Mouse (Mus musculus) liver, embryonic 14.5 days (tissue): ENCODE data around the gene Tor1aip1. TPM values are rescaled to one million over a fixed set of nuclear protein-coding genes. Genes with fewer than 3 reads are reported as not detected.

Source experiments
- ATAC-seq: fragments of 200-750 bp; cut with Nextera tagmentation; 2 replicates; pipeline ENCODE4 v1.8.0; 2017; ENCODE audit warnings: moderate number of reproducible peaks, mild to moderate bottlenecking, moderate library complexity; ENCODE audit not compliant: insufficient read depth
- DNase-seq, 3 experiments: peaks; one replicate each; pipeline ENCODE4 v3.0.0-alpha.2; 2012 to 2013; ENCODE audit warnings: low read depth in 3 of 3, low spot score in 3 of 3
- H3K27ac ChIP-seq: fragments of 300-500 bp; sonication (generic); 2 replicates; pipeline ENCODE4 v1.5.1; 2014; ENCODE audit warnings: moderate library complexity, mild to moderate bottlenecking, control low read depth, inconsistent platforms
- H3K27me3 ChIP-seq: fragments of 300-500 bp; sonication (generic); 2 replicates; pipeline ENCODE4 v1.6.1; 2014; ENCODE audit warnings: mild to moderate bottlenecking, low read length, moderate library complexity; ENCODE audit not compliant: control insufficient read depth, insufficient read depth
- H3K36me3 ChIP-seq: fragments of 300-500 bp; sonication (generic); replicated peaks from 2 replicates; pipeline ENCODE4 v1.6.1; 2014; ENCODE audit warnings: low read depth; ENCODE audit not compliant: control insufficient read depth, insufficient read depth
- H3K4me1 ChIP-seq, 2 experiments: fragments of 200-500 bp in 1 of 2; fragments of 300-500 bp in 1 of 2; sonication (generic) in 1 of 2; replicated peaks; 2 replicates each; pipeline ENCODE4 v1.6.1; 2012 to 2014; ENCODE audit warnings: antibody characterized with exemption in 1 of 2, inconsistent platforms in 1 of 2, low read length in 1 of 2; ENCODE audit not compliant: control insufficient read depth in 2 of 2, insufficient read depth in 2 of 2
- H3K4me2 ChIP-seq: fragments of 300-500 bp; sonication (generic); 2 replicates; pipeline ENCODE4 v1.6.1; 2014; ENCODE audit warnings: low read depth, mild to moderate bottlenecking, control low read depth, moderate library complexity
- H3K4me3 ChIP-seq, 2 experiments: fragments of 200-500 bp in 1 of 2; fragments of 300-500 bp in 1 of 2; sonication (generic) in 1 of 2; 2 replicates each; pipeline ENCODE4 v1.5.1; 2012 to 2014; ENCODE audit warnings: low read depth in 2 of 2, low read length in 2 of 2, mild to moderate bottlenecking in 2 of 2, control low read depth in 1 of 2, inconsistent platforms in 1 of 2, moderate library complexity in 1 of 2; ENCODE audit not compliant: insufficient read depth in 1 of 2
- H3K9ac ChIP-seq: fragments of 300-500 bp; sonication (generic); replicated peaks from 2 replicates; pipeline ENCODE4 v1.6.1; 2014; ENCODE audit warnings: mild to moderate bottlenecking, control low read depth, moderate library complexity
- H3K9me3 ChIP-seq: fragments of 300-500 bp; sonication (generic); 2 replicates; pipeline ENCODE4 v1.6.1; 2016; ENCODE audit warnings: low read length, mixed read lengths; ENCODE audit not compliant: control insufficient read depth
- CTCF ChIP-seq: IDR thresholded peaks from 2 replicates; pipeline ENCODE4 v1.5.1; 2016; ENCODE audit warnings: antibody characterized with exemption, low read depth, control low read depth
- EP300 ChIP-seq: IDR thresholded peaks from 2 replicates; pipeline ENCODE4 v1.6.1; 2016; ENCODE audit warnings: antibody characterized with exemption, low read depth
- WGBS: fragments of 180-500 bp; shearing (Covaris S2); extraction: QIAGEN DNeasy Blood & Tissue Kit; methylation state at CpG from one replicate; pipeline ENCODE4 v1.1.7; 2014; ENCODE audit not compliant: insufficient replicate concordance; 5-methylcytosine and 5-hydroxymethylcytosine counted together
- polyA plus RNA-seq, 2 experiments: library from polyadenylated mRNA; depleted of rRNA in 1 of 2; stranded (reverse) in 1 of 2; unstranded in 1 of 2; fragments of >200 nt; fragmentation: Nextera tagmentation in 1 of 2; extraction: Ambion mirVana in 1 of 2; gene quantifications; 2 replicates each; pipeline versions ENCODE4 v1.2.1 to v1.2.3; 2012 to 2014

Tor1aip1 gene
- polyA plus RNA-seq, 2 experiments, result 6.4 to 20.9 TPM

GRCm38 (mm10) chr1:156035269-156035929 lies 881 bp downstream of the Tor1aip1 start, which contains the start of gene Tor1aip2:
Tor1aip2 (plus strand) TSS chr1:156035403.
- Histone ChIP-seq H3K9me3 (no peaks in the 10 kb centered on the region), H3K4me3 (peak within 1 kb of the TSS; percentile 76 to 85), H3K9ac (peak within 1 kb of the TSS; percentile 97), H3K36me3 (peaks cover 25% of the 10 kb centered on the region), H3K27ac (peak within 1 kb of the TSS; percentile 97), H3K27me3 (no peaks in the 10 kb centered on the region), H3K4me1 (peaks cover 8 to 10% of the 10 kb centered on the region in 2 experiments), H3K4me2 (peak within 1 kb of the TSS; percentile 84)
- TF ChIP-seq EP300 (peak; percentile 14; the same call in 1 of the 2 replicates), CTCF (no peak)
- DNase-seq (peak; percentile 74 to 78 (median 77)), ATAC-seq (peak; percentile 82)
- WGBS, result under 1% methylated on average over 59 of the region's 59 CpGs

GRCm38 (mm10) chr1:156034661-156035060 lies 1.6 kb downstream of the Tor1aip1 start:
- no peak for DNase-seq
- WGBS, result 30% methylated on average over 1 of the region's 1 CpGs
- Histone ChIP-seq H3K9me3 (no peaks in the 10 kb centered on the region), H3K4me3 (peak overlapping the region; percentile 76 to 85), H3K27ac (peak overlapping the region; percentile 97), H3K27me3 (no peaks in the 10 kb centered on the region), H3K4me1 (peaks cover 5 to 7% of the 10 kb centered on the region in 2 experiments; a peak in 3 of 4 replicates), H3K9ac (peak overlapping the region; percentile 97), H3K36me3 (peaks cover 31% of the 10 kb centered on the region), H3K4me2 (peak overlapping the region; percentile 84)
- no peak for TF ChIP-seq CTCF
- no peak for TF ChIP-seq EP300
- ATAC-seq, result no peak

- 90% methylated on average over 7 of the region's 7 CpGs for WGBS
- Histone ChIP-seq H3K4me2 (peak overlapping the region; percentile 84), H3K27me3 (no peaks in the 10 kb centered on the region), H3K4me3 (no peak overlapping the region), H3K27ac (no peak overlapping the region), H3K9me3 (no peaks in the 10 kb centered on the region), H3K4me1 (peaks cover 4 to 7% of the 10 kb centered on the region in 2 experiments; a peak in 3 of 4 replicates), H3K36me3 (peaks cover 37% of the 10 kb centered on the region), H3K9ac (no peak overlapping the region)
- ATAC-seq (no peak), DNase-seq (no peak)
- TF ChIP-seq CTCF (no peak), EP300 (no peak)
Observed at GRCm38 (mm10) chr1:156033921-156034320, 2.4 kb downstream of the Tor1aip1 start.

- H3K4me1 ChIP-seq, result no peaks in the 10 kb centered on the region
- H3K4me3 ChIP-seq, result no peak overlapping the region
- DNase-seq (no peak), ATAC-seq (no peak)
- peaks cover 42% of the 10 kb centered on the region for H3K36me3 ChIP-seq
- TF ChIP-seq EP300, result no peak
- TF ChIP-seq CTCF, result no peak
- no peaks in the 10 kb centered on the region for H3K27me3 ChIP-seq
- H3K27ac ChIP-seq, result no peak overlapping the region
- no peaks in the 10 kb centered on the region for H3K9me3 ChIP-seq
- WGBS, result 67% methylated on average over 4 of the region's 4 CpGs
- no peak overlapping the region for H3K4me2 ChIP-seq
- H3K9ac ChIP-seq, result no peak overlapping the region
Observed at GRCm38 (mm10) chr1:156028340-156028975, 7.8 kb downstream of the Tor1aip1 start.

GRCm38 (mm10) chr1:156027849-156028248 lies 8.4 kb downstream of the Tor1aip1 start:
- no peak for DNase-seq

More at GRCm38 (mm10) chr1:156027849-156028248, 8.4 kb downstream of the Tor1aip1 start:
- Histone ChIP-seq H3K27ac (no peak overlapping the region), H3K9me3 (no peaks in the 10 kb centered on the region), H3K36me3 (peaks cover 37% of the 10 kb centered on the region), H3K4me1 (no peaks in the 10 kb centered on the region), H3K4me3 (no peak overlapping the region), H3K9ac (no peak overlapping the region), H3K27me3 (no peaks in the 10 kb centered on the region), H3K4me2 (no peak overlapping the region)
- 82% methylated on average over 3 of the region's 3 CpGs for whole genome bisulfite sequencing
- no peak for ATAC-seq
- TF ChIP-seq EP300 (no peak), CTCF (no peak)
